Mouse (Mus musculus) limb, embryonic 12.5 days (tissue): ENCODE measurements around the gene Rarres2. TPM values are rescaled to one million over a fixed set of nuclear protein-coding genes. Genes with fewer than 3 reads are reported as not detected.

ENCODE experiments used
- ATAC-seq: fragments of 200-750 bp; cut with Nextera tagmentation; 2 replicates; pipeline ENCODE4 v1.8.0; 2017; ENCODE audit warnings: low read depth, moderate TSS enrichment; ENCODE audit not compliant: insufficient number of reproducible peaks, insufficient read depth, low FRiP score, low TSS enrichment
- H3K27ac ChIP-seq: fragments of 300-500 bp; sonication (generic); 2 replicates; pipeline ENCODE4 v1.5.1; 2016; ENCODE audit warnings: mild to moderate bottlenecking, moderate library complexity
- H3K27me3 ChIP-seq: fragments of 300-500 bp; sonication (generic); 2 replicates; pipeline ENCODE4 v1.6.1; 2016; ENCODE audit warnings: mild to moderate bottlenecking, moderate library complexity
- H3K36me3 ChIP-seq: fragments of 300-500 bp; sonication (generic); 2 replicates; pipeline ENCODE4 v1.6.1; 2016; ENCODE audit warnings: mild to moderate bottlenecking, moderate library complexity
- H3K4me1 ChIP-seq: fragments of 300-500 bp; sonication (generic); replicated peaks from 2 replicates; pipeline ENCODE4 v1.6.1; 2016
- H3K4me2 ChIP-seq: fragments of 300-500 bp; sonication (generic); 2 replicates; pipeline ENCODE4 v1.6.1; 2016; ENCODE audit warnings: mild to moderate bottlenecking, moderate library complexity
- H3K4me3 ChIP-seq: fragments of 300-500 bp; sonication (generic); replicated peaks from 2 replicates; pipeline ENCODE4 v1.5.1; 2016; ENCODE audit warnings: mild to moderate bottlenecking
- H3K9ac ChIP-seq: fragments of 300-500 bp; sonication (generic); replicated peaks from 2 replicates; pipeline ENCODE4 v1.6.1; 2016; ENCODE audit warnings: mild to moderate bottlenecking, moderate library complexity
- H3K9me3 ChIP-seq: fragments of 300-500 bp; sonication (generic); 2 replicates; pipeline ENCODE4 v1.6.1; 2016; ENCODE audit warnings: mild to moderate bottlenecking, moderate library complexity
- WGBS: fragments of 180-500 bp; shearing (Covaris S2); methylation state at CpG from one replicate; pipeline ENCODE4 v1.1.7; 2016; 5-methylcytosine and 5-hydroxymethylcytosine counted together
- polyA plus RNA-seq: library from polyadenylated mRNA; unstranded; fragments of >200 nt; fragmentation: Nextera tagmentation; extraction: Ambion mirVana; gene quantifications from 2 replicates; pipeline ENCODE4 v1.2.1, GENCODE M21; 2016

Gene Rarres2
- polyA plus RNA-seq, 1 experiment from 2014 or later = 6.9 TPM

DNA sequence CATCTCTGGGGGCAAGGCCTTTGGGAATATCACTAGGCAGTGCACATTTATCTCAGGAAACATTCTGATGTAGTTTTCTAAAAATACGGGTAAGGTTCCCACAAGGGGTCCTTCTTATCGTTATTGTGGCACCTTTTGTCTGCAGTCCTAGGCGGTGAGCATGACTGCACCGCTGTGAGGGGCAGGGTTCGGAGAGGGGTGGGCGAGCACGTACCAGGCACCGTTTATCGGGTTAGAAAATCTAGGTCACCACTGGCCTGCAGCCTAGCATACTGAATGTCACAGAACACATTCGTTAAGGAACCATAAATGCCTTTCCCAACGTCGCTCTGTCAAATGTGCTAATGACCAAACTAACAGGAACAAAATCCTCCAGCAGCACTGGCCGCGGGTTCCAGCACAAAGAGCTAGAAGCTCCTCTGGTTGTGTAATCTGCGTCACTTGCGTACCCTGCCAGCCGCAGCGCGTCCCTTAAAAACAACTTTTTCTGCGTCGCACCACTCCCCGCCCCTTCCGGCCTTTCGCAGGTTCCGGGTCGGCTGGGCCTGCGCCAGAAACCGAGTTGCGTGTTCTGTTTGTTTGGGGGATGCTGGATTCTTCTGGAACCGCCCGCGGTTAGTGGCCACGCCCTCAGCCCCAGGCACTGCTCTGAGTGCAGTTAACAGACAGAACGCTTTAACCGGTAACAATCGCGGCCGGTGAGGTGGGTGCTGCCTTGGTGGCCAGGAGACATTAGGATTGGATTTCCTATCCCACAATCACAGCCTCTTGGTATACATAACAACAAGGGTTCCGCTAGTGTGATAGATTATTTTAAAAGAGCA is 18.1 kb downstream of the Rarres2 start, which contains the start of gene Lrrc61:
TSS of gene Lrrc61 (plus strand) at position 517 of the 824 bp plus-strand sequence.
- 1% methylated on average over 39 of the region's 39 CpGs for WGBS

DNA sequence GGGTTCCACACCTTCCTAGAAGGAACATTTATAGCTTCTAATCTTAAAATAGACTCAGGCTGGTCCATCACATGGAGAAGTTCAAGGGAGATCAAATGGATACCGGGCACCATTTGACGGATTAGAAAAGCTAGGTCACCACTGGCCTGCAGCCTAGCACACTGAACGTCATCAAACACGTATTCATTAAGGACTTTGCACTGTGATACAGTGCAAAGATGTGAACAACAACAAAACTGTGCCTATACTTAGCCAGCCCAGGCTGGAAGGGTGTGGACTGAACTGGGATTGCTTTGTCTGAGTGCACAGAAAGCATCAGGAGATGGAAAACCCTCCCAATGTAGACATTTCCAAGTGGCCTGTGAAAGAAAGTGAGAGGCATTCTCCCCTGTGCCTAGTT is 18.8 kb downstream of the Rarres2 start:
- Histone ChIP-seq H3K9ac (peak overlapping the region; percentile 72), H3K27ac (peak overlapping the region; percentile 96)

More for the DNA sequence above, 18.1 kb downstream of the Rarres2 start, which contains the start of gene Lrrc61:
- Histone ChIP-seq H3K36me3 (0 out of 2 replicates have a peak, but pooled peaks cover 10% of the 10 kb centered on the region), H3K27me3 (no peaks in the 10 kb centered on the region), H3K9ac (peak within 1 kb of the TSS; percentile 72), H3K9me3 (no peaks in the 10 kb centered on the region), H3K4me2 (peak within 1 kb of the TSS; percentile 74), H3K4me3 (peak within 1 kb of the TSS; percentile 52), H3K4me1 (peaks cover 9% of the 10 kb centered on the region), H3K27ac (peak within 1 kb of the TSS; percentile 96)
- ATAC-seq = peak; percentile 87

DNA sequence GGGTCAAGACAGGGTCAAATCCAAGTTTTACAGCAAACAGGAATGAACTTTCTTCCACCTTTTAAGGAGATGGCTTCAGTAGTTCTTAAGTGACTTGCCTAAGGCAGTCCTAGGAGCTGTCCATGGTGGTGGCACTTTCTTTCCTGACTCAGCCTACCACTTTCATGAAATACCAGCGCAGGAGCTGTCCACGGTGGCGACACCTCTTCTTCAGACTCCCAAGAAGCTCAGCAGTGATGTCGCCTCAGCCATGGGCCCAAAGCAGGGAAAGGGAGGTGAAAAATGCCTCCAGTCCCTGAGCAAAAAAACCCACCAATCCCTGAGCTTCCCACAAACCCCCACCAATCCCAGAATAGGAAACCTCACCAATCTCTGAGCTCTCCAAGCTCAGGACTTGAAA is 19.7 kb downstream of the Rarres2 start:
- Histone ChIP-seq H3K4me2 (no peak overlapping the region), H3K4me3 (no peak overlapping the region), H3K4me1 (peaks cover 6% of the 10 kb centered on the region), H3K9me3 (no peaks in the 10 kb centered on the region), H3K27me3 (no peaks in the 10 kb centered on the region), H3K36me3 (0 out of 2 replicates have a peak, but pooled peaks cover 10% of the 10 kb centered on the region), H3K9ac (no peak overlapping the region), H3K27ac (no peak overlapping the region)
- whole genome bisulfite sequencing = 62% methylated on average over 4 of the region's 4 CpGs
- ATAC-seq = no peak

More for the DNA sequence above, 18.8 kb downstream of the Rarres2 start:
- Histone ChIP-seq H3K27me3 (no peaks in the 10 kb centered on the region), H3K4me3 (peak overlapping the region; percentile 52), H3K36me3 (0 out of 2 replicates have a peak, but pooled peaks cover 10% of the 10 kb centered on the region), H3K4me1 (peaks cover 9% of the 10 kb centered on the region), H3K9me3 (no peaks in the 10 kb centered on the region), H3K4me2 (peak overlapping the region; percentile 74)
- ATAC-seq = no peak
- WGBS = 88% methylated on average over 4 of the region's 4 CpGs

DNA sequence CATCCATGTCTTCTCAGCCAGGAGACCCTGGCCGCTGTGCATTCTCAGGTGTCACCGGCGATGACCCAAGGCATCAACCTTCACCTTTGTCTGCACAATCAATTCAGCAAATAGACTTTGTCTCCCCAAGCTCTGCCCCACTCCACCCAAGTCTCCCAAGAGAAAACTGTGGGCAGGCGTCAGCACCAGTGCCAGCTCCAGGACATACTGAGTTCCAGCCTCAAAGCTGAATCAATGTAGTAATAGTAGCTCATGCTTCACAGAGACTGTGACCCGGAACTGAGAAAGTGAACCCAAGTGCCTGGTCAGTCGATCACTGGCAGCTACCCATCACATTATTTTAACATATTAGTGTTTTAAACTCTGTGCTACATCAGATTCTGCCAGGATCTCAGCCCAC is 24.3 kb downstream of the Rarres2 start:
- H3K9me3 ChIP-seq = no peaks in the 10 kb centered on the region
- 92% methylated on average over 6 of the region's 6 CpGs for WGBS
- ATAC-seq = no peak
- H3K27ac ChIP-seq = no peak overlapping the region
- H3K9ac ChIP-seq = no peak overlapping the region
- H3K36me3 ChIP-seq = no peaks in the 10 kb centered on the region
- no peaks in the 10 kb centered on the region for H3K27me3 ChIP-seq
- H3K4me2 ChIP-seq = no peak overlapping the region
- H3K4me3 ChIP-seq = no peak overlapping the region
- H3K4me1 ChIP-seq = peaks cover 8% of the 10 kb centered on the region

DNA sequence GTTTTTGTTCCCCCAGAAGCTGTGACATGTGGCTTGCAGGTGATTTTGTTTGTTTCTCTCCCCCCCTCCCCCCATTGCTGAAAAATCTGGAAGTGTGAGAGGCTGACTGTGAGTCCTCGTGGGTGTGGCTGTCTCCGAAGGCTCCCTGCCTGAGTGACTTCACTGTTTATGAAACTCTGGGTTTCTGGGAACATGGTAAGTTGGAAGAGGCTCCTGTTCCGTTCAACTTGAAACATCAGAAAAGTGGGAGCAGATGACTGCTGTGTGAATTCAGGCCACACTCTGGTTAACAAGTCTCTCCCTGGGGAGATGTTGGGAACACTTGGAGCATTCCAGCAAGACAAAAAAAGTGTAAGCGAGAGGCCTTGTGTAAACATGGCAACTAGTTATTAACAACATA is 25.7 kb downstream of the Rarres2 start:
- Histone ChIP-seq H3K4me1 (peaks cover 22% of the 10 kb centered on the region), H3K36me3 (no peaks in the 10 kb centered on the region), H3K4me2 (no peak overlapping the region), H3K27me3 (no peaks in the 10 kb centered on the region), H3K27ac (peak overlapping the region; percentile 41; the same call in 1 of the 2 replicates), H3K4me3 (no peak overlapping the region), H3K9ac (no peak overlapping the region), H3K9me3 (no peaks in the 10 kb centered on the region)
- 49% methylated on average over 4 of the region's 4 CpGs for WGBS
- ATAC-seq = no peak

DNA sequence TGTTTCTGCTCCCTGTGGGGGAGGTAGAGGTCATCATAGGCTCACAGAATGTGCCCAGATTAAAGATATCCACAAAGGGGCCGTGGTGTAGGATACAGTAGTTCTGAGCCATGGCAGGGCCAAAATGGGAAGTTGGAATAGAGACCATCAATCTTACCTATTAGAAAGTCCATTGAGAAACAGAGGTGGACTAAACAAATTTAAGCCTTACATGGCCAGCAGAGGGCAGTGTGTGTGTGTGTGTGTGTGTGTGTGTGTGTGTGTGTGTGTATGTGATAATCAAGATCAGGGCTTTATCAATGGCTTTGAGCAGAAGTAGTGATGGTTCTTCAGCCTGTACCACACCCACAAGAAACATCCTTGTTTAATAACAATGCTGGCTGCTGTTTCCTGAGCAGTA is 26.3 kb downstream of the Rarres2 start:
- Histone ChIP-seq H3K9me3 (no peaks in the 10 kb centered on the region), H3K9ac (no peak overlapping the region), H3K4me1 (peaks cover 27% of the 10 kb centered on the region), H3K27ac (0 out of 2 replicates have a peak overlapping the region, but pooled peaks have one; percentile 41), H3K4me3 (no peak overlapping the region), H3K4me2 (no peak overlapping the region), H3K27me3 (no peaks in the 10 kb centered on the region), H3K36me3 (no peaks in the 10 kb centered on the region)
- ATAC-seq = no peak
- WGBS = 56% methylated on average over 1 of the region's 1 CpGs

DNA sequence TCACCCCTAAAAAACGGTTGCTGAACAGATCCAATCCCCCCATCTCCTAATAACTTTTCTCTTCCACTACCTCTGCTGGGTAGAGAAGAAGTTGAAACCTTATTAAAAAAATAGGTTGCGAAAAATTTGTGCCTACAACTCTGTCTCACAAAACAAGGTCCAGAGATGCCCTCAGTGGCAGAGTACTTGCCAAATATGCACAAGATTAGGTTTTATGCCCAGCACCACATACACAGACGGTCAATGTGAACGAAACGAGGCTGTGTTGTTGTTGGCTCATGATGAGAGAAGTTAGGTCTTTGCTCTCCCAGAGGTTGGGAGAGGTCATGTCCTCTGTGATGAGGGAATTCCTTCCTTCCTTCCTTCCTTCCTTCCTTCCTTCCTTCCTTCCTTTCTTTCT is 27.3 kb downstream of the Rarres2 start:
- Histone ChIP-seq H3K4me2 (no peak overlapping the region), H3K27me3 (no peaks in the 10 kb centered on the region), H3K9me3 (no peaks in the 10 kb centered on the region), H3K4me3 (no peak overlapping the region), H3K4me1 (peaks cover 35% of the 10 kb centered on the region), H3K9ac (no peak overlapping the region), H3K36me3 (no peaks in the 10 kb centered on the region), H3K27ac (no peak overlapping the region)
- 74% methylated on average over 5 of the region's 5 CpGs for WGBS
- ATAC-seq = no peak

DNA sequence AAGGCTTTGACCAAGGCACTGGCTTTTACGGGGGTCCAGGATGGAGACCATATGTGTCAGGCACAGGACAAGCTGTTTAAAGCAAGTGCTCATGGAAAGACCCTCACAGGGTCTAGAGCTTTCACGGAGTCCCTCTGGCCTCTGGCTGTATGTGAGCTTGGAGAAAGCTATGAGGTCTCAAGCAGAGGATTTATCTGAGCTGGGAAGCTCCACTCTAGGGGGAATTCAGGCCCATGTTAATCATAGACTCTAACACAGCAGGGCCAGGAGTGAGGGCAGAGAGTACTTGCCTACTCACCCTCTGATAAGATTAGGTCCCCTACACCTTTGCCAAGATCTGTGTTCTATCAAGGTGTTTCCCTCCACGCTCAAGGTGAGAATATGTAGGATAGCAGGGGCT is 30.0 kb downstream of the Rarres2 start:
- H3K4me1 ChIP-seq = peaks cover 44% of the 10 kb centered on the region
- no peaks in the 10 kb centered on the region for H3K27me3 ChIP-seq
- H3K36me3 ChIP-seq = no peaks in the 10 kb centered on the region
- H3K4me2 ChIP-seq = no peak overlapping the region
- WGBS = 58% methylated on average over 3 of the region's 3 CpGs
- ATAC-seq = no peak
- H3K4me3 ChIP-seq = no peak overlapping the region
- no peak overlapping the region; the same call in 1 of the 2 replicates for H3K9ac ChIP-seq
- peak overlapping the region; percentile 90 for H3K27ac ChIP-seq
- no peaks in the 10 kb centered on the region for H3K9me3 ChIP-seq

DNA sequence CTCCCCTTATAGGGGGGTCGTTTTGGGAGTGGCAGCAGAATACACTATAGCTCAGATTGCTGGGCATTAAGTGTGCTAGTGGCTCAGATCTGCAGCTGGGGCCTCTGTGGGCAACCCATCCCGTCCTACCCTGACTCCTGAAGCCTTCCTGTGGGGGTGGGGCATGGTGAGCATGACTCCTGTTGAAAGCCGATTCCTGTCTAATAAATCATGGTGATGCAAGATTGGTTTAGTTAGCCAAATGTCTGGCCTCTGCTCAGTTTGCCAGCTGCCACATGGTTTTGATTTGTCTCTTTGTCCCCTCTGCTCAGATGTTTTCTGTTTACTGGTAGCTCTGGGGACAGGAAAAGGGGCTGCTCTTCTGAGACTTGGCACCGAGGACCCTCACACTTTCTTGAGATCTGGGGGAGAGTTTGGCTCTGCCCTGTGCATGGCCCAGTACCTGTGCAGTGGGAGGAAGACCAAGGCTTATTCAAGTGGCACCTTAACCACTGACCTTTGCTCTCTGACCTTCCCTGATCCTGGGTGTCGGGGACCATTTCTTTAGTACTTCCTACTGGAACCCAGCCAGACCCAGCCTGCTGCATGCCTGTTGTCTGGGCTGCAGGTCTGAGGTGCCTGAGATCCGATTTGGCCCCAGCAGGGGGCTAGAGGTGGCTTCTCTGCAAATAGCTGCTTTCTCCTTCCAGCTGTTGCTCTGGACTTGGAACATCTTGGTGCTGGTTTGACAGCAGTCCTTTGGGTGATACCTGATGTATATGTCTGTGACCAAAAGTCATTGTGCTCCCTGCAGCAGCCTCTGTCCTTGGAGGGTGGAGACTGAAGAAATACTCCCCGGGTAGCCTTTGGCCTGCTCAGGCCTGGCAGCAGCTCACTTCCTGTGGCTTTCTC is 30.8 kb downstream of the Rarres2 start:
- ATAC-seq = peak; percentile 29; the same call in 1 of the 2 replicates
- no peak overlapping the region for H3K4me3 ChIP-seq

DNA sequence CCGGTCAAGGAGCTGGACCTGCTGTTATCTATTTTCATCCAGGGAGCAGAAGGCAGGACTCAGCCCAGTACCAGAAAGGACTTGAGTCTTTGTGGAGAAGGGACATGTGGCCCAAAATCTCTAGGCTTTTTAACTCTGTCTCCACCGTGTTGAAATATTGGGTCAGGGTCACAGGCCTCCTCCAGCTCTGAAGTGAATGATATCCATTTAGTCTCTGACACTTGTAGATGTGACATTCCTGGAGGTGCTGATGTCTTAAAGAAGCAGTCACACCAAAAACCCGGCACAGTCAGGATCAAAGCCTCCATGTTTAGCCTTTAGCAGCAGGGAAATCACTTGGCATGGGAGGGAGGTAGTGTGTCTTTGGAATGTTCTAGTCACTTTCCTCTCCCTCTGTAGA is 31.9 kb downstream of the Rarres2 start:
- Histone ChIP-seq H3K9me3 (no peaks in the 10 kb centered on the region), H3K27me3 (no peaks in the 10 kb centered on the region), H3K36me3 (no peaks in the 10 kb centered on the region), H3K4me3 (no peak overlapping the region), H3K27ac (peak overlapping the region; percentile 90; the same call in 1 of the 2 replicates), H3K4me2 (no peak overlapping the region), H3K9ac (no peak overlapping the region), H3K4me1 (peaks cover 48% of the 10 kb centered on the region)
- ATAC-seq = no peak
- 33% methylated on average over 3 of the region's 3 CpGs for WGBS

More for the DNA sequence above, 30.8 kb downstream of the Rarres2 start:
- no peaks in the 10 kb centered on the region for H3K27me3 ChIP-seq
- H3K4me1 ChIP-seq = peaks cover 48% of the 10 kb centered on the region
- no peaks in the 10 kb centered on the region for H3K9me3 ChIP-seq
- peak overlapping the region; percentile 7; the same call in 1 of the 2 replicates for H3K4me2 ChIP-seq
- H3K36me3 ChIP-seq = no peaks in the 10 kb centered on the region
- peak overlapping the region; percentile 27 for H3K9ac ChIP-seq
- H3K27ac ChIP-seq = peak overlapping the region; percentile 90
- 6% methylated on average over 7 of the region's 7 CpGs for WGBS

DNA sequence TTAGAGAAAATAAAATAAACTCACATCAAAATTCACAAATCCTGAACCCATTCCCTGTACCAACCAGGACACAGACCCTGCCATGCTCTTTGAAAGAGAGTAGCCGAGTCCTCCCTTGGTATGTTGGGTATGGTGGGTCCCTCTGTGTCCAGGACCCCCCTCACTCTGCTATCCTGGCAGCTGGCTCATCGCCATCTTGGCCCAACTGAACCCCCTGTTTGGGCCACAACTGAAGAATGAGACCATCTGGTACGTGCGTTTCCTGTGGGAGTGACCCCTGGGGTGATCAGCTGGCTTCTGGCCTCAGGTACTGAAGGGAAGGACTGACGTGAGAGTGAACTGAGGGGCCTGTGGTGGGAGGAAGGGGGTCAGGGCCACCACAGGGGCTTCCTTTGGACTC is 32.7 kb downstream of the Rarres2 start:
- H3K9me3 ChIP-seq = no peaks in the 10 kb centered on the region
- no peak overlapping the region for H3K4me2 ChIP-seq
- H3K27ac ChIP-seq = no peak overlapping the region
- H3K9ac ChIP-seq = no peak overlapping the region
- no peak for ATAC-seq
- peaks cover 48% of the 10 kb centered on the region for H3K4me1 ChIP-seq
- H3K36me3 ChIP-seq = no peaks in the 10 kb centered on the region
- H3K4me3 ChIP-seq = no peak overlapping the region
- 57% methylated on average over 5 of the region's 5 CpGs for WGBS
- H3K27me3 ChIP-seq = no peaks in the 10 kb centered on the region
